Mouse (Mus musculus): ENCODE data around the gene Taar4. TPM values are rescaled to one million over a fixed set of nuclear protein-coding genes. Genes with fewer than 3 reads are reported as not detected.

Gene Taar4
- not detected in 2 replicates for polyA plus RNA-seq (2015; fragmentation: Nextera tagmentation; extraction: Ambion mirVana)

- WGBS, result 96% methylated on average over 13 of the region's 13 CpGs
- H3K4me2 ChIP-seq (replicated peaks), result no peak within 1 kb of the TSS
- H3K4me1 ChIP-seq (replicated peaks), result no peaks in the 10 kb centered on the region
- H3K27ac ChIP-seq, result no peak within 1 kb of the TSS
- ATAC-seq, result no peak
- H3K9me3 ChIP-seq, result no peaks in the 10 kb centered on the region
- H3K36me3 ChIP-seq, result no peaks in the 10 kb centered on the region
- H3K9ac ChIP-seq (replicated peaks), result no peak within 1 kb of the TSS
- no peak within 1 kb of the TSS for H3K4me3 ChIP-seq (replicated peaks)
- no peaks in the 10 kb centered on the region for H3K27me3 ChIP-seq
Observed at GRCm38 (mm10) chr10:23960444-23960915, at the start of gene Taar4. Taar4 (plus strand) TSS chr10:23960494.

GRCm38 (mm10) chr10:23920056-23920455 is 40.2 kb upstream of the Taar4 start, which contains the start of gene Taar1:
Taar1 (plus strand) TSS chr10:23920356.
- no peaks in the 10 kb centered on the region for H3K4me1 ChIP-seq (replicated peaks)
- no peaks in the 10 kb centered on the region for H3K9me3 ChIP-seq
- no peaks in the 10 kb centered on the region for H3K36me3 ChIP-seq
- no peak within 1 kb of the TSS for H3K4me3 ChIP-seq (replicated peaks)
- H3K27ac ChIP-seq, result no peak within 1 kb of the TSS
- no peak within 1 kb of the TSS for H3K9ac ChIP-seq (replicated peaks)
- no peak for ATAC-seq
- H3K4me2 ChIP-seq (replicated peaks), result no peak within 1 kb of the TSS
- H3K27me3 ChIP-seq, result no peaks in the 10 kb centered on the region
- WGBS, result 92% methylated on average over 4 of the region's 4 CpGs

- H3K27me3 ChIP-seq, result no peaks in the 10 kb centered on the region
- H3K4me2 ChIP-seq (replicated peaks), result no peak overlapping the region
- 61% methylated on average over 3 of the region's 3 CpGs for WGBS
- no peaks in the 10 kb centered on the region for H3K4me1 ChIP-seq (replicated peaks)
- no peak overlapping the region for H3K9ac ChIP-seq (replicated peaks)
- no peak overlapping the region for H3K27ac ChIP-seq
- no peak overlapping the region for H3K4me3 ChIP-seq (replicated peaks)
- no peaks in the 10 kb centered on the region for H3K9me3 ChIP-seq
- ATAC-seq, result no peak
- H3K36me3 ChIP-seq, result no peaks in the 10 kb centered on the region
Observed at GRCm38 (mm10) chr10:23922468-23922867, 37.8 kb upstream of the Taar4 start.

GRCm38 (mm10) chr10:23923941-23924340 is 36.4 kb upstream of the Taar4 start:
- no peaks in the 10 kb centered on the region for H3K27me3 ChIP-seq
- no peak for ATAC-seq
- H3K9me3 ChIP-seq, result no peaks in the 10 kb centered on the region
- no peaks in the 10 kb centered on the region for H3K4me1 ChIP-seq (replicated peaks)
- H3K9ac ChIP-seq (replicated peaks), result no peak overlapping the region
- no peak overlapping the region for H3K27ac ChIP-seq
- H3K36me3 ChIP-seq, result no peaks in the 10 kb centered on the region
- no peak overlapping the region for H3K4me2 ChIP-seq (replicated peaks)
- H3K4me3 ChIP-seq (replicated peaks), result no peak overlapping the region
- 83% methylated on average over 2 of the region's 2 CpGs for WGBS

GRCm38 (mm10) chr10:23937613-23938012 is 22.7 kb upstream of the Taar4 start:
- Histone ChIP-seq H3K9ac (replicated peaks) (no peak overlapping the region), H3K4me1 (replicated peaks) (no peaks in the 10 kb centered on the region), H3K9me3 (no peaks in the 10 kb centered on the region), H3K27ac (no peak overlapping the region), H3K27me3 (no peaks in the 10 kb centered on the region), H3K4me3 (replicated peaks) (no peak overlapping the region), H3K36me3 (no peaks in the 10 kb centered on the region), H3K4me2 (replicated peaks) (no peak overlapping the region)
- WGBS, result 50% methylated on average over 4 of the region's 4 CpGs
- no peak for ATAC-seq

GRCm38 (mm10) chr10:23938312-23938711 is 22.0 kb upstream of the Taar4 start, which contains the start of gene Taar2:
Taar2 (plus strand) TSS chr10:23938572.
- Histone ChIP-seq H3K9ac (replicated peaks) (no peak within 1 kb of the TSS), H3K27me3 (no peaks in the 10 kb centered on the region), H3K9me3 (no peaks in the 10 kb centered on the region), H3K4me3 (replicated peaks) (no peak within 1 kb of the TSS), H3K4me2 (replicated peaks) (no peak within 1 kb of the TSS), H3K36me3 (no peaks in the 10 kb centered on the region), H3K4me1 (replicated peaks) (no peaks in the 10 kb centered on the region), H3K27ac (no peak within 1 kb of the TSS)
- ATAC-seq, result no peak
- WGBS, result 40% methylated on average over 6 of the region's 6 CpGs

- no peak for ATAC-seq
- WGBS, result 76% methylated on average over 5 of the region's 5 CpGs
- H3K9ac ChIP-seq (replicated peaks), result no peak overlapping the region
- no peaks in the 10 kb centered on the region for H3K27me3 ChIP-seq
- H3K27ac ChIP-seq, result no peak overlapping the region
- no peaks in the 10 kb centered on the region for H3K36me3 ChIP-seq
- H3K4me1 ChIP-seq (replicated peaks), result no peaks in the 10 kb centered on the region
- no peak overlapping the region for H3K4me3 ChIP-seq (replicated peaks)
- no peak overlapping the region for H3K4me2 ChIP-seq (replicated peaks)
- no peaks in the 10 kb centered on the region for H3K9me3 ChIP-seq
Observed at GRCm38 (mm10) chr10:23942465-23942864, 17.8 kb upstream of the Taar4 start.

- no peaks in the 10 kb centered on the region for H3K36me3 ChIP-seq
- ATAC-seq, result no peak
- no peaks in the 10 kb centered on the region for H3K27me3 ChIP-seq
- no peak overlapping the region for H3K9ac ChIP-seq (replicated peaks)
- H3K27ac ChIP-seq, result no peak overlapping the region
- no peaks in the 10 kb centered on the region for H3K4me1 ChIP-seq (replicated peaks)
- WGBS, result 76% methylated on average over 7 of the region's 7 CpGs
- no peaks in the 10 kb centered on the region for H3K9me3 ChIP-seq
- no peak overlapping the region for H3K4me2 ChIP-seq (replicated peaks)
- H3K4me3 ChIP-seq (replicated peaks), result no peak overlapping the region
Observed at GRCm38 (mm10) chr10:23948026-23948425, 12.3 kb upstream of the Taar4 start.

GRCm38 (mm10) chr10:23949508-23950005 is 10.7 kb upstream of the Taar4 start, which contains the start of gene Taar3:
Taar3 (plus strand) TSS chr10:23949558.
- H3K4me2 ChIP-seq (replicated peaks), result no peak within 1 kb of the TSS
- no peak within 1 kb of the TSS for H3K9ac ChIP-seq (replicated peaks)
- ATAC-seq, result no peak

GRCm38 (mm10) chr10:23951714-23952113 is 8.6 kb upstream of the Taar4 start:
- WGBS, result 87% methylated on average over 6 of the region's 6 CpGs
- H3K4me3 ChIP-seq (replicated peaks), result no peak overlapping the region
- no peaks in the 10 kb centered on the region for H3K27me3 ChIP-seq
- no peaks in the 10 kb centered on the region for H3K9me3 ChIP-seq
- H3K36me3 ChIP-seq, result no peaks in the 10 kb centered on the region
- ATAC-seq, result no peak
- no peak overlapping the region for H3K9ac ChIP-seq (replicated peaks)
- no peaks in the 10 kb centered on the region for H3K4me1 ChIP-seq (replicated peaks)
- H3K4me2 ChIP-seq (replicated peaks), result no peak overlapping the region
- H3K27ac ChIP-seq, result no peak overlapping the region

More at GRCm38 (mm10) chr10:23949508-23950005, 10.7 kb upstream of the Taar4 start, which contains the start of gene Taar3:
- no peaks in the 10 kb centered on the region for H3K4me1 ChIP-seq (replicated peaks)
- H3K4me3 ChIP-seq (replicated peaks), result no peak within 1 kb of the TSS
- H3K27ac ChIP-seq, result no peak within 1 kb of the TSS
- H3K36me3 ChIP-seq, result no peaks in the 10 kb centered on the region
- WGBS, result 89% methylated on average over 16 of the region's 16 CpGs
- no peaks in the 10 kb centered on the region for H3K27me3 ChIP-seq
- no peaks in the 10 kb centered on the region for H3K9me3 ChIP-seq

GRCm38 (mm10) chr10:23959071-23959470 is 1.2 kb upstream of the Taar4 start:
- Histone ChIP-seq H3K4me1 (replicated peaks) (no peaks in the 10 kb centered on the region), H3K4me3 (replicated peaks) (no peak overlapping the region), H3K36me3 (no peaks in the 10 kb centered on the region), H3K27ac (no peak overlapping the region), H3K9ac (replicated peaks) (no peak overlapping the region), H3K9me3 (no peaks in the 10 kb centered on the region), H3K27me3 (no peaks in the 10 kb centered on the region), H3K4me2 (replicated peaks) (no peak overlapping the region)
- WGBS, result 72% methylated on average over 3 of the region's 3 CpGs
- no peak for ATAC-seq

- H3K36me3 ChIP-seq, result no peaks in the 10 kb centered on the region
- ATAC-seq, result no peak
- no peak overlapping the region for H3K9ac ChIP-seq (replicated peaks)
- no peaks in the 10 kb centered on the region for H3K27me3 ChIP-seq
- no peaks in the 10 kb centered on the region for H3K4me1 ChIP-seq (replicated peaks)
- no peak overlapping the region for H3K4me3 ChIP-seq (replicated peaks)
- no peak overlapping the region for H3K27ac ChIP-seq
- no peaks in the 10 kb centered on the region for H3K9me3 ChIP-seq
- no peak overlapping the region for H3K4me2 ChIP-seq (replicated peaks)
- WGBS, result 69% methylated on average over 3 of the region's 3 CpGs
Observed at GRCm38 (mm10) chr10:23963444-23963843, 3.1 kb downstream of the Taar4 start.
